Mouse (Mus musculus): ENCODE measurements around the gene Scgb1b17. TPM values are rescaled to one million over a fixed set of nuclear protein-coding genes. Genes with fewer than 3 reads are reported as not detected.
"Not testable (repeated sequence)": the region's sequence is repeated elsewhere in the genome, so short reads cannot be mapped to it uniquely, and the experiment has no call there.

Gene Scgb1b17
- polyA plus RNA-seq (2016; fragmentation: Nextera tagmentation; extraction: Ambion mirVana) = not detected in 2 replicates

- H3K9ac ChIP-seq (replicated peaks); H3K9me3 ChIP-seq; ATAC-seq (ENCODE audit: low FRiP score, low read depth); H3K27me3 ChIP-seq; H3K4me1 ChIP-seq; H3K36me3 ChIP-seq; H3K4me2 ChIP-seq (replicated peaks); H3K27ac ChIP-seq (replicated peaks); H3K4me3 ChIP-seq: not testable (repeated sequence)
Measured at GRCm38 (mm10) chr7:33063149-33063548, at the start of gene Scgb1b17. Gene Scgb1b17, plus strand, starts transcription at chr7:33063449.

- not testable (repeated sequence) for H3K9ac ChIP-seq (replicated peaks)
Measured at GRCm38 (mm10) chr7:33056461-33056860, 6.8 kb upstream of the Scgb1b17 start, which contains the start of gene Scgb2b17. Gene Scgb2b17, minus strand, starts transcription at chr7:33056561.

More at GRCm38 (mm10) chr7:33056461-33056860, 6.8 kb upstream of the Scgb1b17 start, which contains the start of gene Scgb2b17:
- H3K27ac ChIP-seq (replicated peaks); H3K9me3 ChIP-seq; H3K4me1 ChIP-seq; H3K4me3 ChIP-seq; H3K27me3 ChIP-seq; ATAC-seq (ENCODE audit: low FRiP score, low read depth); H3K4me2 ChIP-seq (replicated peaks); H3K36me3 ChIP-seq: not testable (repeated sequence)

Other genes starting within 250 kb of the Scgb1b17 start
- gene Scgb2b15, start 233.8 kb upstream of the Scgb1b17 start, polyA plus RNA-seq (2016; fragmentation: Nextera tagmentation; extraction: Ambion mirVana) = not detected in 2 replicates
- gene Scgb1b15, start 226.9 kb upstream of the Scgb1b17 start, polyA plus RNA-seq (2016; fragmentation: Nextera tagmentation; extraction: Ambion mirVana) = not detected in 2 replicates
- gene Scgb2b17, start 6.9 kb upstream of the Scgb1b17 start, polyA plus RNA-seq (2016; fragmentation: Nextera tagmentation; extraction: Ambion mirVana) = not detected in 2 replicates
- not detected in 2 replicates for gene Scgb2b18, start 110.4 kb downstream of the Scgb1b17 start, polyA plus RNA-seq (2016; fragmentation: Nextera tagmentation; extraction: Ambion mirVana)
- not detected in 2 replicates for gene Scgb1b18, start 122.1 kb downstream of the Scgb1b17 start, polyA plus RNA-seq (2016; fragmentation: Nextera tagmentation; extraction: Ambion mirVana)
- gene Scgb2b19, start 216.9 kb downstream of the Scgb1b17 start, polyA plus RNA-seq (2016; fragmentation: Nextera tagmentation; extraction: Ambion mirVana) = not detected in 2 replicates
- not detected in 2 replicates for gene Scgb1b19, start 223.8 kb downstream of the Scgb1b17 start, polyA plus RNA-seq (2016; fragmentation: Nextera tagmentation; extraction: Ambion mirVana)